Mouse (Mus musculus) forebrain, embryonic 11.5 days (tissue): ENCODE data around the gene Ppp1r9a. TPM values are rescaled to one million over a fixed set of nuclear protein-coding genes. Genes with fewer than 3 reads are reported as not detected.

ENCODE experiments used
- ATAC-seq: fragments of 200-750 bp; cut with Nextera tagmentation; replicated peaks from 2 replicates; pipeline ENCODE4 v1.8.0; 2017; ENCODE audit warnings: moderate TSS enrichment; ENCODE audit not compliant: low FRiP score
- DNase-seq: peaks from one replicate; pipeline ENCODE4 v3.0.0-alpha.2; 2017; ENCODE audit warnings: low spot score
- H3K27ac ChIP-seq: fragments of 300-500 bp; sonication (generic); 2 replicates; pipeline ENCODE4 v1.5.1; 2014; ENCODE audit warnings: low read depth, low read length
- H3K27me3 ChIP-seq: fragments of 300-500 bp; sonication (generic); 2 replicates; pipeline ENCODE4 v1.6.1; 2014; ENCODE audit warnings: mild to moderate bottlenecking, low read length, mixed read lengths; ENCODE audit not compliant: control insufficient read depth, insufficient read depth
- H3K36me3 ChIP-seq: fragments of 300-500 bp; sonication (generic); 2 replicates; pipeline ENCODE4 v1.6.1; 2014; ENCODE audit warnings: mild to moderate bottlenecking, low read length, moderate library complexity, mixed read lengths; ENCODE audit not compliant: control insufficient read depth, insufficient read depth
- H3K4me1 ChIP-seq: fragments of 300-500 bp; sonication (generic); replicated peaks from 2 replicates; pipeline ENCODE4 v1.6.1; 2014; ENCODE audit warnings: low read length, mixed read lengths; ENCODE audit not compliant: control insufficient read depth, insufficient read depth
- H3K4me2 ChIP-seq: fragments of 300-500 bp; sonication (generic); 2 replicates; pipeline ENCODE4 v1.6.1; 2014; ENCODE audit warnings: low read depth, mild to moderate bottlenecking, low read length, moderate library complexity, mixed read lengths; ENCODE audit not compliant: severe bottlenecking
- H3K4me3 ChIP-seq: fragments of 300-500 bp; sonication (generic); 2 replicates; pipeline ENCODE4 v1.5.1; 2014; ENCODE audit warnings: low read depth, low read length
- H3K9ac ChIP-seq: fragments of 300-500 bp; sonication (generic); 2 replicates; pipeline ENCODE4 v1.6.1; 2014; ENCODE audit warnings: low read length
- H3K9me3 ChIP-seq: fragments of 300-500 bp; sonication (generic); 2 replicates; pipeline ENCODE4 v1.6.1; 2016; ENCODE audit warnings: low read length, mixed read lengths; ENCODE audit not compliant: control insufficient read depth
- WGBS: fragments of 180-500 bp; shearing (Covaris S2); extraction: QIAGEN DNeasy Blood & Tissue Kit; methylation state at CpG from one replicate; pipeline ENCODE4 v1.1.7; 2014; 5-methylcytosine and 5-hydroxymethylcytosine counted together
- polyA plus RNA-seq: library from polyadenylated mRNA; unstranded; fragments of >200 nt; fragmentation: Nextera tagmentation; extraction: Ambion mirVana; gene quantifications from 2 replicates; pipeline ENCODE4 v1.2.1, GENCODE M21; 2014

Ppp1r9a gene
- polyA plus RNA-seq, 1 experiment from 2014 or later: 29.2 TPM

GRCm38 (mm10) chr6:4967236-4967635, 64.5 kb downstream of the Ppp1r9a start:
- DNase-seq (no peak), ATAC-seq (no peak)
- Histone ChIP-seq H3K9ac (no peak overlapping the region), H3K4me2 (no peak overlapping the region), H3K4me3 (no peak overlapping the region), H3K9me3 (no peaks in the 10 kb centered on the region), H3K36me3 (no peaks in the 10 kb centered on the region), H3K4me1 (no peaks in the 10 kb centered on the region; the same call in 1 of the 2 replicates), H3K27me3 (no peaks in the 10 kb centered on the region), H3K27ac (no peak overlapping the region)
- WGBS: 94% methylated on average over 4 of the region's 4 CpGs

- WGBS: 91% methylated on average over 9 of the region's 9 CpGs
Measured at GRCm38 (mm10) chr6:4971229-4971628, 68.5 kb downstream of the Ppp1r9a start.

GRCm38 (mm10) chr6:4972808-4973207, 70.1 kb downstream of the Ppp1r9a start:
- Histone ChIP-seq H3K27me3 (no peaks in the 10 kb centered on the region), H3K9me3 (no peaks in the 10 kb centered on the region), H3K4me1 (no peaks in the 10 kb centered on the region), H3K4me3 (no peak overlapping the region), H3K4me2 (no peak overlapping the region), H3K9ac (no peak overlapping the region), H3K27ac (no peak overlapping the region), H3K36me3 (no peaks in the 10 kb centered on the region)
- DNase-seq: no peak
- WGBS: 67% methylated on average over 6 of the region's 6 CpGs
- no peak for ATAC-seq

More at GRCm38 (mm10) chr6:4971229-4971628, 68.5 kb downstream of the Ppp1r9a start:
- Histone ChIP-seq H3K4me3 (no peak overlapping the region), H3K36me3 (no peaks in the 10 kb centered on the region), H3K27ac (no peak overlapping the region), H3K9ac (no peak overlapping the region), H3K4me1 (no peaks in the 10 kb centered on the region), H3K4me2 (no peak overlapping the region), H3K27me3 (no peaks in the 10 kb centered on the region), H3K9me3 (no peaks in the 10 kb centered on the region)
- DNase-seq: no peak
- ATAC-seq: no peak

GRCm38 (mm10) chr6:4973337-4973736, 70.6 kb downstream of the Ppp1r9a start:
- no peak for ATAC-seq
- H3K36me3 ChIP-seq: no peaks in the 10 kb centered on the region
- WGBS: 92% methylated on average over 10 of the region's 10 CpGs

GRCm38 (mm10) chr6:4977515-4977914, 74.8 kb downstream of the Ppp1r9a start:
- Histone ChIP-seq H3K4me2 (no peak overlapping the region), H3K4me1 (no peaks in the 10 kb centered on the region; the same call in 1 of the 2 replicates), H3K27ac (no peak overlapping the region), H3K9me3 (no peaks in the 10 kb centered on the region), H3K9ac (no peak overlapping the region), H3K27me3 (no peaks in the 10 kb centered on the region), H3K4me3 (no peak overlapping the region), H3K36me3 (no peaks in the 10 kb centered on the region)
- DNase-seq (no peak), ATAC-seq (no peak)
- WGBS: 93% methylated on average over 4 of the region's 4 CpGs

More at GRCm38 (mm10) chr6:4973337-4973736, 70.6 kb downstream of the Ppp1r9a start:
- Histone ChIP-seq H3K27ac (no peak overlapping the region), H3K9me3 (no peaks in the 10 kb centered on the region), H3K4me2 (no peak overlapping the region), H3K27me3 (no peaks in the 10 kb centered on the region), H3K4me3 (no peak overlapping the region), H3K9ac (no peak overlapping the region), H3K4me1 (no peaks in the 10 kb centered on the region)
- no peak for DNase-seq

GRCm38 (mm10) chr6:4978249-4978648, 75.5 kb downstream of the Ppp1r9a start:
- WGBS: 97% methylated on average over 2 of the region's 2 CpGs
- no peak overlapping the region for H3K4me3 ChIP-seq
- H3K4me1 ChIP-seq: no peaks in the 10 kb centered on the region; the same call in 1 of the 2 replicates
- H3K27ac ChIP-seq: no peak overlapping the region
- H3K9ac ChIP-seq: no peak overlapping the region
- H3K4me2 ChIP-seq: no peak overlapping the region
- H3K27me3 ChIP-seq: no peaks in the 10 kb centered on the region
- no peaks in the 10 kb centered on the region for H3K9me3 ChIP-seq
- no peaks in the 10 kb centered on the region for H3K36me3 ChIP-seq
- ATAC-seq: no peak
- DNase-seq: no peak

GRCm38 (mm10) chr6:4978897-4979296, 76.2 kb downstream of the Ppp1r9a start:
- DNase-seq (no peak), ATAC-seq (no peak)
- no peaks in the 10 kb centered on the region for H3K9me3 ChIP-seq
- no peak overlapping the region for H3K4me2 ChIP-seq
- no peak overlapping the region for H3K27ac ChIP-seq
- H3K9ac ChIP-seq: no peak overlapping the region
- no peaks in the 10 kb centered on the region for H3K36me3 ChIP-seq
- no peak overlapping the region for H3K4me3 ChIP-seq
- no peaks in the 10 kb centered on the region; the same call in 1 of the 2 replicates for H3K4me1 ChIP-seq
- H3K27me3 ChIP-seq: no peaks in the 10 kb centered on the region

GRCm38 (mm10) chr6:4980113-4980512, 77.4 kb downstream of the Ppp1r9a start:
- WGBS: 47% methylated on average over 3 of the region's 3 CpGs
- no peak for ATAC-seq
- no peak overlapping the region for H3K9ac ChIP-seq

GRCm38 (mm10) chr6:4982686-4983162, 80.0 kb downstream of the Ppp1r9a start:
- Histone ChIP-seq H3K4me3 (no peak overlapping the region), H3K9me3 (no peaks in the 10 kb centered on the region), H3K4me1 (no peaks in the 10 kb centered on the region; the same call in 1 of the 2 replicates), H3K27me3 (no peaks in the 10 kb centered on the region), H3K36me3 (no peaks in the 10 kb centered on the region), H3K9ac (no peak overlapping the region), H3K4me2 (no peak overlapping the region), H3K27ac (no peak overlapping the region)
- 39% methylated on average over 9 of the region's 9 CpGs for WGBS
- ATAC-seq (no peak), DNase-seq (no peak)

More at GRCm38 (mm10) chr6:4980113-4980512, 77.4 kb downstream of the Ppp1r9a start:
- H3K27ac ChIP-seq: no peak overlapping the region
- no peaks in the 10 kb centered on the region for H3K36me3 ChIP-seq
- no peak overlapping the region for H3K4me3 ChIP-seq
- H3K9me3 ChIP-seq: no peaks in the 10 kb centered on the region
- no peaks in the 10 kb centered on the region for H3K27me3 ChIP-seq
- no peak overlapping the region for H3K4me2 ChIP-seq
- H3K4me1 ChIP-seq: no peaks in the 10 kb centered on the region; the same call in 1 of the 2 replicates
- DNase-seq: no peak
